Mouse (Mus musculus) kidney, embryonic 14.5 days (tissue): ENCODE measurements around the gene Ror1. TPM values are rescaled to one million over a fixed set of nuclear protein-coding genes. Genes with fewer than 3 reads are reported as not detected.

ENCODE experiments used
- ATAC-seq: fragments of 200-750 bp; cut with Nextera tagmentation; 2 replicates; pipeline ENCODE4 v1.8.0; 2017; ENCODE audit warnings: moderate number of reproducible peaks, mild to moderate bottlenecking, moderate TSS enrichment, moderate library complexity; ENCODE audit not compliant: low FRiP score, low TSS enrichment
- H3K27ac ChIP-seq: fragments of 300-500 bp; sonication (generic); 2 replicates; pipeline ENCODE4 v1.5.1; 2014; ENCODE audit warnings: low read depth, mild to moderate bottlenecking, low read length, moderate library complexity, mixed read lengths
- H3K27me3 ChIP-seq: fragments of 300-500 bp; sonication (generic); 2 replicates; pipeline ENCODE4 v1.6.1; 2014; ENCODE audit warnings: mild to moderate bottlenecking, low read length; ENCODE audit not compliant: control insufficient read depth, insufficient read depth
- H3K36me3 ChIP-seq: fragments of 300-500 bp; sonication (generic); 2 replicates; pipeline ENCODE4 v1.6.1; 2014; ENCODE audit warnings: low read length, mixed read lengths; ENCODE audit not compliant: control insufficient read depth, insufficient read depth
- H3K4me1 ChIP-seq: fragments of 300-500 bp; sonication (generic); 2 replicates; pipeline ENCODE4 v1.6.1; 2014; ENCODE audit warnings: low read length, mixed read lengths; ENCODE audit not compliant: control insufficient read depth, insufficient read depth
- H3K4me2 ChIP-seq: fragments of 300-500 bp; sonication (generic); replicated peaks from 2 replicates; pipeline ENCODE4 v1.6.1; 2014; ENCODE audit warnings: low read depth, mild to moderate bottlenecking, low read length
- H3K4me3 ChIP-seq: fragments of 300-500 bp; sonication (generic); 2 replicates; pipeline ENCODE4 v1.5.1; 2014; ENCODE audit warnings: mild to moderate bottlenecking, low read length
- H3K9ac ChIP-seq: fragments of 300-500 bp; sonication (generic); 2 replicates; pipeline ENCODE4 v1.6.1; 2014; ENCODE audit warnings: low read depth, mild to moderate bottlenecking, low read length, moderate library complexity
- H3K9me3 ChIP-seq: fragments of 300-500 bp; sonication (generic); 2 replicates; pipeline ENCODE4 v1.6.1; 2016; ENCODE audit warnings: low read length; ENCODE audit not compliant: control insufficient read depth
- WGBS: fragments of 180-500 bp; shearing (Covaris S2); extraction: QIAGEN DNeasy Blood & Tissue Kit; methylation state at CpG from one replicate; pipeline ENCODE4 v1.1.7; 2014; 5-methylcytosine and 5-hydroxymethylcytosine counted together
- polyA plus RNA-seq: library from polyadenylated mRNA; unstranded; fragments of >200 nt; fragmentation: Nextera tagmentation; extraction: Ambion mirVana; gene quantifications from 2 replicates; pipeline ENCODE4 v1.2.1, GENCODE M21; 2014

The Ror1 gene
- polyA plus RNA-seq, 1 experiment from 2014 or later = 12.8 TPM

DNA sequence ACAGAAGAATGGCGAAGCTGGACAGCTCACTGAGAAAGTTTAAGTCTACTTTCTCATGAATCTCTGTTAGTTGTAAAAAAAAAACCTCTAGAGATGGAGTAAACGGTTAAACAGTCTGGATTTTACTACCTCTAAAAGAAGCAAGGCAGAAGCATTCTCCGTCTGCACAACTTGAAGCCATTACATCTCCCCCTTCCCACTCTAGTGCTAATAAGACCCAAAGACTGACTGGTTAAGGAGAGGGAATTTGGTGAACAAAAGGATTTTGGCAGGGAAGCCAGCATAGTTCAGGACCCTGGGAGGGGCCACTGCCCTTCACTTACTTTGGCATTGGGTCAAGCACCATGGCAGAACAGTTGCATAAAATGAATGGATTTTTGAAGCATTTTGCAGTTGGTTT is 35.8 kb upstream of the Ror1 start:
- no peaks in the 10 kb centered on the region for H3K36me3 ChIP-seq
- no peak overlapping the region for H3K27ac ChIP-seq
- no peak for ATAC-seq
- no peak overlapping the region for H3K4me2 ChIP-seq
- no peak overlapping the region for H3K4me3 ChIP-seq
- no peaks in the 10 kb centered on the region for H3K27me3 ChIP-seq
- H3K9ac ChIP-seq = no peak overlapping the region
- 33% methylated on average over 3 of the region's 3 CpGs for WGBS
- no peaks in the 10 kb centered on the region for H3K9me3 ChIP-seq
- H3K4me1 ChIP-seq = peaks cover 3% of the 10 kb centered on the region; the same call in 1 of the 2 replicates

DNA sequence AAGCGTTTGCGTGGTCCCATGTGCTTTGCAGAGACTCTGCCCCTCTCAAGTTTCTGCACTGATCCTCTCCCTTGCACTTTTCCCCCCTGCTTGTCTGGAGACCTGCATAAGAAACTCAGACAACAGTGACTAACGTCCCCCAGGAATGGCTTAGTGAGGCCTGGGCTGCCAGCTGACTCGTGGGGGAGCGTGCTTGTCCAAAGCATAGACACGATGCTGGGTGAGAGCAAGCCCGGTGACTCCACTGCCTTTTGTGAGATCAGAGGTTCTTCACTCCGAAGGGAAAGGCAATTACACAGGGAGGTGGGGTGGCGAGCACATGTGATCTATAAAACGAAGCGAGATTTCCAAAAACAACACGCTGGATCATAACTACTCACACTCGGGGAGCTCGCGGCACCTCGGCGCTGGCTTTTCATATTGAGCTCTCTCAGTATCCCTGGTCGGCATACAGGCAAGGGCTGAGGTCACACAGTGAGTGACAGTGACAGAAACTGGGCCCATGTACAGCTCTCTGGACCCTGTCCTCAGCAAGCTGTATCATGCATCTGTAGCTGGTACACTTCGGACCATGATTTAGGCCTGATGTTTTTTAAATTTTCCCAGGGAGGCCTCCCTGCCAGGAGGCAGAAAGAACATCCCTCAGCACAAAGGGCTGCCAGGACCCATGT is 34.1 kb upstream of the Ror1 start:
- H3K9me3 ChIP-seq = no peaks in the 10 kb centered on the region

DNA sequence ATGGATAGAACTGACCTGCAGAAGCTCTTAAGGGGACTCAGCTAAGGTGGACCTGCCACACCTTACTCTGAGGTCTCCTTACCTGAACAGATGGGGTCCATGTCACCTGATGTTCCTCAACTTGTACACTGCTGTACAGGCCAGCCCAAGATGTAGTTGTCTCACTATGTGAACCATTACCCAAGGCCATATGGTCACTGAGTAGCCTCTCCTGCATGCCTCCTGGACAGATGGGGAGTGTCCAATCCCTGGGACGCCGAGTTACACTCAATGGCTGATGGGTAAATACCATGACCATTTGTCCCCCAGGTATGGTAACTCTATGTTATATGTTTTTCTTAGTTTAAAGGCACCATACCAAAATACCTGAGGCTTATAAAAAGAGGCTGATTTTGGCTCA is 29.9 kb upstream of the Ror1 start:
- H3K4me2 ChIP-seq = no peak overlapping the region
- WGBS = 54% methylated on average over 2 of the region's 2 CpGs
- H3K4me1 ChIP-seq = peaks cover 3% of the 10 kb centered on the region; the same call in 1 of the 2 replicates
- H3K9ac ChIP-seq = no peak overlapping the region
- no peak for ATAC-seq
- H3K4me3 ChIP-seq = no peak overlapping the region
- no peaks in the 10 kb centered on the region for H3K9me3 ChIP-seq
- no peak overlapping the region for H3K27ac ChIP-seq
- no peaks in the 10 kb centered on the region for H3K36me3 ChIP-seq
- no peaks in the 10 kb centered on the region for H3K27me3 ChIP-seq

More for the DNA sequence above, 34.1 kb upstream of the Ror1 start:
- Histone ChIP-seq H3K4me2 (no peak overlapping the region), H3K4me3 (no peak overlapping the region), H3K4me1 (peaks cover 3% of the 10 kb centered on the region; the same call in 1 of the 2 replicates), H3K36me3 (no peaks in the 10 kb centered on the region), H3K27me3 (no peaks in the 10 kb centered on the region), H3K9ac (no peak overlapping the region), H3K27ac (no peak overlapping the region)
- no peak for ATAC-seq
- WGBS = 51% methylated on average over 19 of the region's 19 CpGs

- no peak overlapping the region for H3K4me3 ChIP-seq
- H3K9ac ChIP-seq = no peak overlapping the region
- H3K4me2 ChIP-seq = no peak overlapping the region
- 44% methylated on average over 6 of the region's 6 CpGs for WGBS
- H3K4me1 ChIP-seq = no peaks in the 10 kb centered on the region
- ATAC-seq = no peak
- no peaks in the 10 kb centered on the region for H3K36me3 ChIP-seq
- no peaks in the 10 kb centered on the region for H3K9me3 ChIP-seq
- no peak overlapping the region for H3K27ac ChIP-seq
- no peaks in the 10 kb centered on the region for H3K27me3 ChIP-seq
Measured at GRCm38 (mm10) chr4:100070101-100070500, 25.5 kb upstream of the Ror1 start.

- peak overlapping the region; percentile 86 for H3K9ac ChIP-seq
- peak overlapping the region; percentile 88; the same call in 1 of the 2 replicates for H3K27ac ChIP-seq
- peak overlapping the region; percentile 81 for H3K4me3 ChIP-seq
- peak overlapping the region; percentile 75 for H3K4me2 ChIP-seq
- H3K9me3 ChIP-seq = no peaks in the 10 kb centered on the region
- H3K27me3 ChIP-seq = no peaks in the 10 kb centered on the region
- H3K36me3 ChIP-seq = no peaks in the 10 kb centered on the region
- peaks cover 14% of the 10 kb centered on the region for H3K4me1 ChIP-seq
- WGBS = 2% methylated on average over 21 of the region's 21 CpGs
- no peak for ATAC-seq
Measured at GRCm38 (mm10) chr4:100096596-100097181, 1.1 kb downstream of the Ror1 start.

- H3K4me3 ChIP-seq = peak overlapping the region; percentile 81
- H3K36me3 ChIP-seq = no peaks in the 10 kb centered on the region
- H3K4me2 ChIP-seq = peak overlapping the region; percentile 75
- peak overlapping the region; percentile 86 for H3K9ac ChIP-seq
- H3K27ac ChIP-seq = no peak overlapping the region; the same call in 1 of the 2 replicates
- 28% methylated on average over 10 of the region's 10 CpGs for WGBS
- H3K4me1 ChIP-seq = peaks cover 22% of the 10 kb centered on the region
- no peaks in the 10 kb centered on the region for H3K9me3 ChIP-seq
- H3K27me3 ChIP-seq = no peaks in the 10 kb centered on the region
- no peak for ATAC-seq
Measured at GRCm38 (mm10) chr4:100097364-100097979, 1.9 kb downstream of the Ror1 start.

- H3K4me2 ChIP-seq = no peak overlapping the region; the same call in 1 of the 2 replicates
- 0 out of 2 replicates have a peak, but pooled peaks have one; percentile 8 for ATAC-seq
- peak overlapping the region; percentile 74 for H3K27ac ChIP-seq
- no peaks in the 10 kb centered on the region for H3K36me3 ChIP-seq
- no peaks in the 10 kb centered on the region for H3K27me3 ChIP-seq
- peaks cover 36% of the 10 kb centered on the region for H3K4me1 ChIP-seq
- H3K9ac ChIP-seq = peak overlapping the region; percentile 12; the same call in 1 of the 2 replicates
- WGBS = 46% methylated on average over 7 of the region's 7 CpGs
- no peak overlapping the region for H3K4me3 ChIP-seq
- H3K9me3 ChIP-seq = no peaks in the 10 kb centered on the region
Measured at GRCm38 (mm10) chr4:100101066-100101820, 5.7 kb downstream of the Ror1 start.

DNA sequence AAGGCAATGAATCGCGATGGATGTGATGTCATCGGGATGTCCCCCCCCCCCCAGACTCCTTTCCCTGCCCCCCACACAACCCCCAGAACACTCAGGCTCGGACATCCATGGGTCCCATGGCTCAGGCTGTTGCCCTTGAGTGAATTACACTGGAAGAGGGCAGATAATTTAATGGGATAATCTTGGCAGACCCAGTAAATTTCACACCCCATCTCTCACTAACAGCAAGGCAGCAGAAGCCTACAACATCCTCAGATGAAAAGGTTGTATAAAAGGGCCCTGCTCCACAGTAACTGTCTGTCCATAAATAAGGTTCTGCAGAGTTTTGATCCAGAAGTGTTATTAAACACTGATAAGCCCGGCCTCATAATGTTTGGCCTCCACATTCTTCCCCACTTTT is 6.3 kb downstream of the Ror1 start:
- Histone ChIP-seq H3K4me2 (no peak overlapping the region), H3K9me3 (no peaks in the 10 kb centered on the region), H3K4me3 (no peak overlapping the region), H3K4me1 (peaks cover 36% of the 10 kb centered on the region), H3K9ac (no peak overlapping the region), H3K27me3 (no peaks in the 10 kb centered on the region), H3K27ac (peak overlapping the region; percentile 74; the same call in 1 of the 2 replicates), H3K36me3 (no peaks in the 10 kb centered on the region)
- ATAC-seq = no peak
- WGBS = 50% methylated on average over 5 of the region's 5 CpGs
